Mouse (Mus musculus): ENCODE measurements at regions not wholly inside any gene's neighbourhood (a gene's known extent, or its start where the extent isn't known, plus 50 kb on each side); places are given as distances from the start of the nearest gene placed in this dataset.

- no peak for TF ChIP-seq CTCF (IDR thresholded peaks at IDR 0.05; ENCODE audit: low read depth, low read length)
- no peak for TF ChIP-seq TAL1 (conservative IDR thresholded peaks at IDR 0.05; ENCODE audit: low read depth, low read length)
- no peak for TF ChIP-seq GATA1 (IDR thresholded peaks at IDR 0.05; ENCODE audit: borderline replicate concordance, low read length)
- TF ChIP-seq POLR2AphosphoS5 (IDR thresholded peaks at IDR 0.05; ENCODE audit: insufficient replicate concordance, low read depth, low read length), result no peak
- no peak for TF ChIP-seq GATA2 (IDR thresholded peaks at IDR 0.05; ENCODE audit: borderline replicate concordance, low read depth, low read length)
These were observed 288.4 kb downstream of the Ets1 start for GRCm38 (mm10) chr9:32924333-32924886.
